Mouse (Mus musculus): ENCODE results near the gene Rassf3.

Gene Rassf3

GRCm38 (mm10) chr10:121462162-121462881 is 13.8 kb downstream of the Rassf3 start:
- no peak for DNase-seq (ENCODE audit: low read depth, low spot score)

GRCm38 (mm10) chr10:121461404-121462161 is 14.6 kb downstream of the Rassf3 start:
- peak; percentile 64 for DNase-seq (ENCODE audit: low read depth, low spot score)

DNA sequence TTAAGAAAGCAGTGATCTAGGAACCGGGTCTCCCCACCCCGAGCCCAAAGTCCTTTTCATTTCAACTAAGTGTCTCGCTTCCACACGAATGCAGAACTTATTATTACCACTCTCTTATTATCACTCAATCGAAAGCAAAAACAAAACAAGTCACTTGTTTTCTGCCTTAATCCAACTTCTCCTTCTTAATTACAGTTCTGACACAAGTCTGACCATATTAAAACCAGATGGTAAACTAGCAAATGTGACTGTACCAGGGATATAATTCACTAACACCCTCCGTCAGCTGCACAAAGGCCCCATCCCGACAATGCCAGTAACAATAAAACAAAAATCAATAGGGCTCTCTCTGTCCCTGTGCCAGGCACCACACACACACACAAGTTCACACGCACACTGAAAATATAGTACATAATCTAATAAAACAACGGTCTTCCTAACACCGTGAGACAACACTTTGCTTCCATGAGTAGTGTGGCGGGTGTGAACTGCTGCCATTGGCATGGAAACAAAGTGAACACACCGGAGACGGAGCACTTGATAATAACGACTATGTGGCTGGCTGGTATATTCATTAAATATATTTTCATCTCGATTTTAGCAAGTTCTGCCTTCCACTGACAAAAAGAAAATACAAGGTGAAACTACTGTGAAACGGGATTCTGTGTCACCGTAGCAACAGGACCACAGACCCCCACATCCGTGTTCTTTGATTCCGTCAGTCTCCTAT is 16.9 kb downstream of the Rassf3 start:
- DNase-seq (ENCODE audit: low read depth, low spot score) = no peak

- DNase-seq (ENCODE audit: low read depth, low spot score) = no peak
Observed at GRCm38 (mm10) chr10:121458408-121458807, 17.7 kb downstream of the Rassf3 start.

- DNase-seq (ENCODE audit: low read depth, low spot score) = no peak
Observed at GRCm38 (mm10) chr10:121457381-121457780, 18.8 kb downstream of the Rassf3 start.

- DNase-seq (ENCODE audit: low read depth, low spot score) = no peak
Observed at GRCm38 (mm10) chr10:121455517-121455916, 20.6 kb downstream of the Rassf3 start.

GRCm38 (mm10) chr10:121454708-121455475 is 21.3 kb downstream of the Rassf3 start:
- no peak for DNase-seq (ENCODE audit: low read depth, low spot score)

GRCm38 (mm10) chr10:121454033-121454432 is 22.1 kb downstream of the Rassf3 start:
- no peak for DNase-seq (ENCODE audit: low read depth, low spot score)

DNA sequence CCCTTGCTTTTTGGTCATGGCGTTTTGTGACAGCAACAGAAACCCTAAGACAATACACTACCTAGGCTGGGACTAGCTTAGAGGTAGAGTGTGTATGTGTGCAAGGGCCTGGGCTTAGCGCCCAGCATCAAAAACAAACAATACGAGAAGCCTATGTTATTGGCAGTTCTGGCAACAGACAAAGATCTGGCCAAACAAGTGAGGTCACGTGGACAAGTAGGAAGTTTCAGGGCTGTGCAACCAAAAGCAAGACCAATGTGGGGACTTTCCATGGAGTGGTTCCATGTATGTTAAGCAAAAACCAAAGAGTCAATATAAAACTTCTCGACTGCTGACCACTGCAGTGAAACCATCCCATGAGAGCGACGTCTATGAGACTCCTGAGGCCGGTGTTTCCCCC is 30.3 kb downstream of the Rassf3 start:
- no peak for DNase-seq (ENCODE audit: low read depth, low spot score)

- no peak for DNase-seq (ENCODE audit: low read depth, low spot score)
Observed at GRCm38 (mm10) chr10:121444198-121444597, 31.9 kb downstream of the Rassf3 start.

DNA sequence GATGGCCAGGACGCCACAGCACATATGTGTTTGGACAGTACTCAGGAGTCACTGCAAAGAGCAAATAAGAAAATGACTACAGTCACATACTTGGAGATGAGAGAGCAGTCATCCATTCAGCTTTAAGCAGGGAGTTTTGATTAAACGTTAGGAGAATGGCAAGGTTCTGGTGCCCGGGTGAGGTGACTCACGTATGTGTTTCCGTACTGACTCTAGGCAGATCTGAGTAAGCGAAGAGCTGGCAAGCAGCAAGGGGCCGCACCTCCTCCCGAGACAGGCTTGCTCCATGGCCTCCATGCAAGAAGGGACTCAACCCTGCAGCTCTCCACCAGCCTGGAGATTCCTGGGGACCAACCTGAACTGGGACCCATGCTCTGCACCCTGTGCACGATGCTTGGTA is 32.4 kb downstream of the Rassf3 start:
- no peak for DNase-seq (ENCODE audit: low read depth, low spot score)

GRCm38 (mm10) chr10:121439310-121439731 is 36.8 kb downstream of the Rassf3 start:
- no peak for DNase-seq (ENCODE audit: low read depth, low spot score)

DNA sequence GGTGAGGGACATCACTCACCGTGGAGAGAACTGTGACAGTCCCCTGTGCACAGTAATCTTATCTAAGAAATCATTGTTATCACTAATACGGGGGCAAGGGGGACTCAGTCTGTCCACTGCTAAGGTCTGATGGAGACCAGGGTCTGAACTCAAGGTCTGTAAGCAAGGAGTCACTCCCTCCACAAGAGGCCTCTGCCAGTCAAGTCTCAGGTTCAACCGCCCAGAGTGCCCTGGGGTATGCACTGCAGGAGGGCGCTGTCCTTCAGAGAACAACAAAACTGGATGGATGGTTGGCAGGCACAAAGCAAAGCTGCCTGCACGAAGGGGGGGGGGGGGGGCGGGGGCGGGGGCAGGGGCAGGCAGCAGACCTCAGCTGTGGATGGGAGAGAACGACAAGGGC is 38.0 kb downstream of the Rassf3 start:
- no peak for DNase-seq (ENCODE audit: low read depth, low spot score)

DNA sequence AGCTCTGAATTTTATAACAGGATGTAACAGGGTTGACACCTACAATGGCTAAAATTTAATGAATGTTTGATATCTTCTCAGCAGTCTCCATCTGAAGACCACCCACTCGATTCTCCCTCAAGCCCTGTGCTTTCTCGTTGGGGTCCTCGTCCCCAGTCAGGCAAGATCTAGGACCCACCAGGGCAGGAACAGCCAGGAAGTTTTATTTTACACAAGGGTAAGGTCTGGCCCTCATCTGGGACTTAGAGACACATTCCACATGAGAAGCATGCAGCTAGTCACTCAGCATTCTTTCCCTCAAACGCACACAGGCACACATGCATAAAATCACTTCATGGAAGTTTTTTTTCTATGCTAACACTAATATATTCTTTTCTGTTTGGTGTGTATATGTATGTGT is 39.5 kb downstream of the Rassf3 start:
- DNase-seq (ENCODE audit: low read depth, low spot score) = no peak

- DNase-seq (ENCODE audit: low read depth, low spot score) = peak; percentile 59
Observed at GRCm38 (mm10) chr10:121436258-121436645, 39.9 kb downstream of the Rassf3 start.

DNA sequence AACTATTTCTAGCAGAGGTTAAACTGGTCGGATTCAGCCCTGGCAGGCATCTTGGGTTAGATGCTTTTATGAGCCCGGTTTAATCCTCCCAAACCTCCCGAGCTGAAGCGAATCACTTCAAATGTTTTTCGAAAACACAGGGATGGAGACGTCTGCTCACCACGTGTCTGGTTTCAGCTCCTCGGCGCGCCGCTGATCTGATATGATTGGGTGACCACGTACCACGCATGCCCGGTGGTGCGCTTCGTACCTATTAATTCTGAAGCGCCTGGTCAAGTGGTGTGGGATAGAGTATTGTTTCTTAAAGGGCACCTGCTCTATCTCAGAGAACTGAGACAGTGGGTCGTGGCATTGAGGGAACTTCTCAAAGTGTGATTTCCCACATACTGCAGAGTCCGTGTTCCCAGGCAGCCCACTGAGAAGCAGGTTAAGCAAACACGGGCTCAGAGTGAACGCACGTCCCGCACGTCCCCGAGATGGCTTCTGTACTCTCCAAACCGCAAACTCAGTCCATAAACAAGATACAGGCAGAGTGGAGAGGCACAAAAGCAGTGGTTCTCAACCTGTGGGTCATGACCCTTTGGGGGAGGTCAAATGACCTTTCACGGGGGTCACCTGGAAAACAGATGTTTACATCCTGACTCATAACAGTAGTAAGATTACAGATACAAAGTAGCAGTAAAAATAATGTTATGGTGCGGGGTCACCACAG is 40.4 kb downstream of the Rassf3 start:
- DNase-seq (ENCODE audit: low read depth, low spot score) = no peak

DNA sequence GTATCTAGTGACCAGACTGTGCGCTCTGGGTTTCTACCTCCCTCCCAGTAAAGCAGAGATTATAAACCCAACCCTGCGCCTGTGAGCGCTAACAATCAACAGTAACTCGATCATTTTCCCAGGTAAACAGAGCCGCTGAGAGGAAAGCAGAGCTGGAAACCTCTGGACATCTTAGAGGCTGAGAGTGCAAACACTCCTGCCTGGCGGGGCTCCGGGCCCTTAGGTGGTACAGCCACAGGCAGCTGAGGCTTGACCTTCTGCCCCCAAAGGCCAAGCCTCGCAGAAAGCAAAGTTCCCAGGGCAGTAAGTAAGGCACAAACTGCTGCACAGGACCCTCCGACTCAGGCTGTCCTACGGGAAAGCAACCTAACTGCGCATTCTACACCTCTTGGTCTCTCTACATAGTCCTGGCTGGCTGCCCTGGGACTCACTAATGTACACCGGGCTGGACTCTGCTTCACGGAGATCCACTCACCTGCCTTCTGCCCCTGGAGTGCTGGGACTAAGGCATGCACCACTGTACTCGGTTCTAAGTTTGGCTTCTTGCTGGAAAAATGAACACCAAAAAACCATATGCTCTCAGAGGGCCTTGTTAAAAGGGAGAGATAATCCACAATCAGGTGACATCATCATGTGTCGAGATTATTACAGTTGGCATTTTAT is 41.6 kb downstream of the Rassf3 start:
- DNase-seq (ENCODE audit: low read depth, low spot score) = no peak

GRCm38 (mm10) chr10:121432635-121433280 is 43.4 kb downstream of the Rassf3 start:
- no peak for DNase-seq (ENCODE audit: low read depth, low spot score)

DNA sequence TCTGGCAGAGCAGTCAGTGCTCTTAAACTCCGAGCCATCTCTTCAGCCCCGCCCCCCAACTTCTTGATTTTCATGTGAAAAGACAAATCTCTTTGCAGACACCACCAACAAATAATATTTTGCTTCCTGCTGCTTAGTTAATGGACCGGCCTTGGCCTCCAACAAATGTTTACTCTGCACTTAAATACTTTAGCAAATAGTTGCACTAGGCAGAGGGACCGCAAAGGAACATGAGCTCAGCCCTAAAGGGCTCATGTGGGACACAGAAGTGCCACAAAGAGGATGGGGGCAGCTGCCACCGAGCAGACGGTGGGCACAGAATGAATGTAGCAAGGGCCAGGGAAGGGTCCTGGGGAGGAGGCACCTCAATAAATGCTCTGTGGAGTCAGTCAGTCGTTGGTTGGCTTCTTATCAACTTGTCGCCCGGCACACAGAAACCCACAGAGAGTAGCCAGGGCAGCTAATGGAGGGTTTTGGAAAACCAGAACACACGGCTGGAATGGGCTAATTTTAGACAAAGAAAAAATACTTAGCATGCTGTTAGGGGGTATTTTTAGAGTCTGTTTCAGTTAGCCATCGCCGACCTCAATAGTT is 44.0 kb downstream of the Rassf3 start:
- DNase-seq (ENCODE audit: low read depth, low spot score) = no peak

Measured in mesoderm, embryonic 11.5 days (tissue).